Mouse (Mus musculus) cortical plate, adult 2 months (tissue): ENCODE measurements at regions not wholly inside any gene's neighbourhood (a gene's known extent, or its start where the extent isn't known, plus 50 kb on each side); places are given as distances from the start of the nearest gene placed in this dataset.

Experiments
- CTCF ChIP-seq: fragments of 200-500 bp; IDR thresholded peaks from 2 replicates; pipeline ENCODE4 v1.5.1; 2011; ENCODE audit warnings: mild to moderate bottlenecking, control low read depth, low read length; ENCODE audit not compliant: insufficient read depth; ENCODE audit errors: extremely low read depth
- POLR2A ChIP-seq: fragments of 200-500 bp; IDR thresholded peaks from 2 replicates; pipeline ENCODE4 v1.6.1; 2011; ENCODE audit warnings: mild to moderate bottlenecking, low read length, control low read depth; ENCODE audit not compliant: insufficient read depth; ENCODE audit errors: extremely low read depth

- TF ChIP-seq POLR2A (no peak), CTCF (no peak)
Measured at GRCm38 (mm10) chr16:70724722-70725284, 411.1 kb downstream of the Gbe1 start.
